Mouse (Mus musculus) intestine, postnatal 0 days (tissue): Measurements from ENCODE around the gene Gm10720. TPM values are rescaled to one million over a fixed set of nuclear protein-coding genes. Genes with fewer than 3 reads are reported as not detected.
"Not testable (repeated sequence)": the region's sequence is repeated elsewhere in the genome, so short reads cannot be mapped to it uniquely, and the experiment has no call there.

ENCODE experiments used
- ATAC-seq: fragments of 200-750 bp; cut with Nextera tagmentation; 2 replicates; pipeline ENCODE4 v1.8.0; 2017; ENCODE audit warnings: mild to moderate bottlenecking, moderate TSS enrichment, moderate library complexity
- H3K27ac ChIP-seq: fragments of 300-500 bp; sonication (generic); 2 replicates; pipeline ENCODE4 v1.5.1; 2014; ENCODE audit warnings: mild to moderate bottlenecking, low read depth, low read length, moderate library complexity
- H3K27me3 ChIP-seq: fragments of 300-500 bp; sonication (generic); replicated peaks from 2 replicates; pipeline ENCODE4 v1.6.1; 2014; ENCODE audit warnings: low read length, mixed read lengths; ENCODE audit not compliant: control insufficient read depth, insufficient read depth
- H3K36me3 ChIP-seq: fragments of 300-500 bp; sonication (generic); 2 replicates; pipeline ENCODE4 v1.6.1; 2014; ENCODE audit warnings: mild to moderate bottlenecking, moderate library complexity; ENCODE audit not compliant: control insufficient read depth, insufficient read depth
- H3K4me1 ChIP-seq: fragments of 300-500 bp; sonication (generic); replicated peaks from 2 replicates; pipeline ENCODE4 v1.6.1; 2014; ENCODE audit warnings: antibody characterized with exemption, low read length, mixed read lengths; ENCODE audit not compliant: control insufficient read depth, insufficient read depth
- H3K4me2 ChIP-seq: fragments of 300-500 bp; sonication (generic); replicated peaks from 2 replicates; pipeline ENCODE4 v1.6.1; 2014; ENCODE audit warnings: low read depth, mild to moderate bottlenecking, moderate library complexity
- H3K4me3 ChIP-seq: fragments of 300-500 bp; sonication (generic); 2 replicates; pipeline ENCODE4 v1.5.1; 2014; ENCODE audit warnings: low read depth, low read length
- H3K9ac ChIP-seq: fragments of 300-500 bp; sonication (generic); 2 replicates; pipeline ENCODE4 v1.6.1; 2014; ENCODE audit warnings: mild to moderate bottlenecking, low read depth, low read length
- H3K9me3 ChIP-seq: fragments of 300-500 bp; sonication (generic); 2 replicates; pipeline ENCODE4 v1.6.1; 2016; ENCODE audit warnings: mixed run types; ENCODE audit not compliant: control insufficient read depth
- WGBS: fragments of 180-500 bp; shearing (Covaris S2); extraction: QIAGEN DNeasy Blood & Tissue Kit; methylation state at CpG from one replicate; pipeline ENCODE4 v1.1.7; 2014; 5-methylcytosine and 5-hydroxymethylcytosine counted together
- polyA plus RNA-seq: library from polyadenylated mRNA; unstranded; fragments of >200 nt; fragmentation: Nextera tagmentation; extraction: Ambion mirVana; gene quantifications from 2 replicates; pipeline ENCODE4 v1.2.1, GENCODE M21; 2015

The Gm10720 gene
- polyA plus RNA-seq, 1 experiment from 2014 or later = not detected

GRCm38 (mm10) chr9:3023985-3024648, 8.7 kb downstream of the Gm10720 start:
- not testable (repeated sequence) for H3K4me1 ChIP-seq, H3K9ac ChIP-seq, H3K4me3 ChIP-seq, H3K4me2 ChIP-seq, H3K9me3 ChIP-seq, H3K27ac ChIP-seq, ATAC-seq, H3K27me3 ChIP-seq, H3K36me3 ChIP-seq
- 68% methylated on average over 14 of the region's 16 CpGs for WGBS

- not testable (repeated sequence) for H3K36me3 ChIP-seq, ATAC-seq, H3K9me3 ChIP-seq, H3K27me3 ChIP-seq, H3K4me3 ChIP-seq, H3K4me1 ChIP-seq, H3K9ac ChIP-seq, H3K4me2 ChIP-seq, H3K27ac ChIP-seq
- WGBS = 73% methylated on average over 12 of the region's 12 CpGs
Measured at GRCm38 (mm10) chr9:3024912-3025467, 9.5 kb downstream of the Gm10720 start, which contains the start of gene Gm10717. TSS of gene Gm10717 (plus strand) at chr9:3025417.

GRCm38 (mm10) chr9:3025653-3026052, 10.2 kb downstream of the Gm10720 start:
- 63% methylated on average over 4 of the region's 6 CpGs for WGBS
- not testable (repeated sequence) for H3K27me3 ChIP-seq, H3K9ac ChIP-seq, H3K4me3 ChIP-seq, H3K27ac ChIP-seq, H3K9me3 ChIP-seq, H3K36me3 ChIP-seq, H3K4me2 ChIP-seq, H3K4me1 ChIP-seq, ATAC-seq

GRCm38 (mm10) chr9:3026136-3026535, 10.7 kb downstream of the Gm10720 start:
- WGBS = 73% methylated on average over 5 of the region's 5 CpGs
- H3K36me3 ChIP-seq, H3K9me3 ChIP-seq, H3K27ac ChIP-seq, ATAC-seq, H3K4me1 ChIP-seq, H3K27me3 ChIP-seq, H3K4me3 ChIP-seq, H3K4me2 ChIP-seq, H3K9ac ChIP-seq: not testable (repeated sequence)

- 71% methylated on average over 9 of the region's 9 CpGs for WGBS
- not testable (repeated sequence) for H3K27ac ChIP-seq, H3K27me3 ChIP-seq, ATAC-seq, H3K36me3 ChIP-seq, H3K9me3 ChIP-seq, H3K4me3 ChIP-seq, H3K9ac ChIP-seq, H3K4me2 ChIP-seq, H3K4me1 ChIP-seq
Measured at GRCm38 (mm10) chr9:3026741-3027140, 11.3 kb downstream of the Gm10720 start.

- not testable (repeated sequence) for H3K27me3 ChIP-seq, ATAC-seq, H3K27ac ChIP-seq, H3K36me3 ChIP-seq, H3K9me3 ChIP-seq, H3K9ac ChIP-seq, H3K4me3 ChIP-seq, H3K4me2 ChIP-seq, H3K4me1 ChIP-seq
- 76% methylated on average over 9 of the region's 9 CpGs for WGBS
Measured at GRCm38 (mm10) chr9:3027200-3027599, 11.7 kb downstream of the Gm10720 start.

GRCm38 (mm10) chr9:3029276-3030000, 14.0 kb downstream of the Gm10720 start:
- H3K27ac ChIP-seq, H3K9ac ChIP-seq, H3K4me1 ChIP-seq, H3K27me3 ChIP-seq, H3K36me3 ChIP-seq, H3K4me2 ChIP-seq, H3K4me3 ChIP-seq, ATAC-seq, H3K9me3 ChIP-seq: not testable (repeated sequence)
- WGBS = 67% methylated on average over 12 of the region's 16 CpGs

- H3K9me3 ChIP-seq, ATAC-seq, H3K9ac ChIP-seq, H3K36me3 ChIP-seq, H3K4me1 ChIP-seq, H3K27ac ChIP-seq, H3K4me2 ChIP-seq, H3K4me3 ChIP-seq, H3K27me3 ChIP-seq: not testable (repeated sequence)
- WGBS = 65% methylated on average over 2 of the region's 10 CpGs
Measured at GRCm38 (mm10) chr9:3030677-3031318, 15.3 kb downstream of the Gm10720 start.

- H3K9ac ChIP-seq, H3K4me2 ChIP-seq, H3K4me3 ChIP-seq, H3K36me3 ChIP-seq, H3K27me3 ChIP-seq, ATAC-seq, H3K9me3 ChIP-seq, H3K27ac ChIP-seq, H3K4me1 ChIP-seq: not testable (repeated sequence)
- no CpG with 5 or more reads among the region's 8 CpGs for WGBS
Measured at GRCm38 (mm10) chr9:3034299-3034698, 18.8 kb downstream of the Gm10720 start, which contains the start of gene Gm17535. TSS of gene Gm17535 (plus strand) at chr9:3034599.
